Mouse (Mus musculus): ENCODE data around the gene Asxl1.
"Not testable (repeated sequence)": the region's sequence is repeated elsewhere in the genome, so short reads cannot be mapped to it uniquely, and the experiment has no call there.

Gene Asxl1

DNA sequence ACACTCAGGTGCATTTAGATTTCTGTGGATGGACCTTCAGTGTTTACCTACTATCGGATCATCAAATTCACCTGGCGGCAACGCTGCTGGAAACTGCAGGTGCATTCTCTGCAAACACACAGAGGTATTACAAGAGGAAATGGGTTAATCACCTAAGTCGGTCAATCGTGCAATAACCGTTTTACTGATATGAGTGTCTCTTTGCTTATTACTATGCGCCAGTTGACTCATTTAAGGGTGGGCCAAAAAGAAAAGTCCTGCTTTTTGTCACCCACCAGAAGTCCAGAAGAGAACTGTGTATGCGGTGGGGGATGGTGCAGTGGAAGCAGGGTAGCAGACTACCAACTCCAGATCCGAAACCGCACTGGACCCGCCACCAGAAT, 567 bp upstream of the Asxl1 start:
- no peak for DNase-seq (ENCODE audit: low read depth, low spot score)

- peak; percentile 64 for DNase-seq (ENCODE audit: low read depth, low spot score)
These were observed 873 bp downstream of the Asxl1 start for GRCm38 (mm10) chr2:153346221-153347182.

- DNase-seq (ENCODE audit: low read depth, low spot score), result peak; percentile 48
These were observed 1.7 kb downstream of the Asxl1 start for GRCm38 (mm10) chr2:153347183-153347781.

DNA sequence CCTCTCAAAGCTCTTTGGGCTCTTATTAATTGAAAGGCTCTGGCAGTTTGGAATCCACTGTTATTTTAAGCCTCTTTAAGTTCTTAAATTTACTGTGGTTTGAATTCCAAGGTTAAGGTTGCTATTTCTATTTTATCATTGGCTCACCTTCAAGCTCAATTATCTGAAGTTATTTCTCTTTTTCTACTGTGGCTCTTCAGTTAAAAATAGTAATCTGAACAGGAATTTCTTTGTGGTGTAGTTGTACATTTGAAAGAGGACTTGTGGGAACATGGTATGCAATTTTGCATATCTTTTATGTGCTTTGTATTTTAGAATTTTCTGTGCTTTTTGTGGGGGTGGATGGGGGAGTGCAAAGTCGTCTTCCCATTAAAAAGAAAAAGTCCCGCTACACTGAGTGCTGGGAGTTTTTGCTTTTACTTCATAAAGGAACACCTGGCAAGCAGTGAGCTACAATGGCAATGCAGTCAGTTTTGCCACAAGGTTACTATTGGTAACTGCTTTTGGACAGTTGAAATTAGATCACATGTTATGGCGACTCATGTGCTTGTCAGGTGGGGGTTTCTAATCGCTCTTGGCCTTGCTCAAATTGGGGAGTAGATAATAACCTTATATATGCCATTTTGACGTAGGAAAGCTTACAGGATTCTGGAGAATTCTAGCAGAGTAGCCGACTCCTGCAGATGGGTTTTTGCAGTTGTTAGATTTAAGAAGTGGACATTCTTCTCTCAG, 2.6 kb downstream of the Asxl1 start:
- DNase-seq (ENCODE audit: low read depth, low spot score), result no peak

DNA sequence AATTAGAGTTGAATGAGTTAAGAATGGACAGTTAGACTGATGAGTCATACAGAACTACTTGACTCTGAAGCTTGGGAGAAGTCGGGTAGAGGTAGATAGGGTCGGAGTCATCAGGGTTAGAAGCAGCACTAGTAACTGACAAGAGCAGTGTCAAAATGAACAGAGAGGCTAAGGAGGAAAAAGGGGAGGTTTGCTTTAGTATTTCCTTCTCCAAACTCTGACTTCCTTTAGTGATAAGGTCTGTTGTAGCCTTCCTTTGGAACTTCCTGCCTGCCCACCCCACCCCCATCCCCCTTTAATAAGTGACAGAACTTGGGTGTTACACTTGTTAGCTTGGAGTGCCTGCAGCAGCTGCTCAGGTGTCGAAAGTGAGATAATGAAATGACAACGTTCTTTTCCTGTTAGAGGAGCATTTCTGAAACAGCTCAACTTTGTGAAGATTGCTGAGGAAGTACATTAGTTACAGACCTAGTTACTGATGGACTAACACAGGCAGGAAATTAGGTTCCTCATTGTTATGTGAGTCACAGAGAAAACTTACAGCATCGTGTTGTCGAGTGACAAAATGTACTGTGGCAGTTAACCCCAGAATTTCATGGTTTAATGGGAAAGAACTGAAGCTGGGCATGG, 5.0 kb downstream of the Asxl1 start:
- peak; percentile 75 for DNase-seq (ENCODE audit: low read depth, low spot score)

DNA sequence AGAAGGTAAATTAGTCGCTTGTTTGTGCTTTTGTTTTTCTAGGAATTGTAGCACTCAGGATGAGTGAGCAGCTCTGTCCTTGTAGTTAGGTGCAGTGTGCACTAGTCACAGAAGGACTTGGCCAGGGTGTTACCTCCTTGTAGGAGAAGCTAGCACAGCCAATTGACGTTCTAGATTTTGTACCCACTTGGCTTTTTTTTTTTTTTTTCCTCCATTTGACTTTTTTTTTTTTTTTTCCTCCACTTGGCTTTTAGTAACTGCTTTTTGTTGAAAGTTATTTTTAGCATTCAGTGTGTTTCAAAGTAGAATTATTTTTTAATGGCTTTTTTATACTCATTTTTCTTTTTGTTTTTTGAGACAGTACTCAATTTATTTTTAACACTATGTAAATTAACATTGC, 9.0 kb downstream of the Asxl1 start:
- DNase-seq (ENCODE audit: low read depth, low spot score), result no peak

- no peak for DNase-seq (ENCODE audit: low read depth, low spot score)
These were observed 11.2 kb downstream of the Asxl1 start for GRCm38 (mm10) chr2:153356784-153357183.

GRCm38 (mm10) chr2:153361101-153361710, 15.6 kb downstream of the Asxl1 start:
- DNase-seq (ENCODE audit: low read depth, low spot score), result no peak

- DNase-seq (ENCODE audit: low read depth, low spot score), result not testable (repeated sequence)
These were observed 18.9 kb downstream of the Asxl1 start for GRCm38 (mm10) chr2:153364531-153364930.

- DNase-seq (ENCODE audit: low read depth, low spot score), result no peak
These were observed 25.2 kb downstream of the Asxl1 start for GRCm38 (mm10) chr2:153370871-153371270.

- DNase-seq (ENCODE audit: low read depth, low spot score), result no peak
These were observed 29.8 kb downstream of the Asxl1 start for GRCm38 (mm10) chr2:153375380-153375779.

GRCm38 (mm10) chr2:153380479-153380878, 34.9 kb downstream of the Asxl1 start:
- no peak for DNase-seq (ENCODE audit: low read depth, low spot score)

- DNase-seq (ENCODE audit: low read depth, low spot score), result no peak
These were observed 44.2 kb downstream of the Asxl1 start for GRCm38 (mm10) chr2:153389831-153390230.

GRCm38 (mm10) chr2:153393045-153393444, 47.4 kb downstream of the Asxl1 start:
- no peak for DNase-seq (ENCODE audit: low read depth, low spot score)

GRCm38 (mm10) chr2:153397790-153398515, 52.3 kb downstream of the Asxl1 start:
- no peak for DNase-seq (ENCODE audit: low read depth, low spot score)

- no peak for DNase-seq (ENCODE audit: low read depth, low spot score)
These were observed 53.5 kb downstream of the Asxl1 start for GRCm38 (mm10) chr2:153399166-153399565.

DNA sequence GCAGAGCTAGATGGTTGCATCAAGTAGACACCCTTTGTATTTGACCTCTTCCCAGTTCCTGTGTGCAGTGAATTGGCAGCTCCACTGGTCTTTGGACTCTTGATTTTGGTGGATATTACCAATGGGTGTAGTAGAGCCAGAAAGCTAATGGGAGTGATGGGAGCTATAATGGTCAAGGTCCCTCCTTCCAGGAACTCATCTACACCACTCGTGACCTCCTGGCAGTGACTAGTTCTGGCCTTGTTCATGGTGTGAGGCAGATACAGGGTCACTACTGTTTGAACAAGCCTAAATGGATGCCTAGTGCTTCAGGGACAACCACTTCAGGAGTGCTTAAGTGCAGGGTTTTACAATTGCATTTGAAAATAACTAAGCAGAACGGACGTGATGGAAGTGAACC, 58.4 kb downstream of the Asxl1 start:
- DNase-seq (ENCODE audit: low read depth, low spot score), result no peak

DNA sequence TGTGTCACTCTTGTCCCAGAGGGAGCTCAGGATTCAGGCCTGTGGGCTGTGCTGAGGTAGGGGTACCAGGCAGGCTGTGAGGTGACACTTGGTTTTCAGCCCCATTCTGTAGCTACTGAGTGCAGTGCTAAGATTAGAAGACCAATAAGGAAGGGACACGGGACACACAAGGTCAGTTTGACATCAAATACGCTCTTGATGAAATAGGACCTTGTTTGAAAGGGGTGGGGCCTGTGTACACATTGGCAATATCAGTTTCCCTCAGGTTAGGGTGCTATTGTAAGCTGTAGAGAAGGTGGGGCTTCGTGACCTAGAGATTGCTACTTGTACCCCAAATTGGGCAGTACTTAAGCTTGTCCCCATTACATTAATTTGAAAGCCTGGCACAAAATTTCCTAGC, 59.3 kb downstream of the Asxl1 start:
- no peak for DNase-seq (ENCODE audit: low read depth, low spot score)

DNA sequence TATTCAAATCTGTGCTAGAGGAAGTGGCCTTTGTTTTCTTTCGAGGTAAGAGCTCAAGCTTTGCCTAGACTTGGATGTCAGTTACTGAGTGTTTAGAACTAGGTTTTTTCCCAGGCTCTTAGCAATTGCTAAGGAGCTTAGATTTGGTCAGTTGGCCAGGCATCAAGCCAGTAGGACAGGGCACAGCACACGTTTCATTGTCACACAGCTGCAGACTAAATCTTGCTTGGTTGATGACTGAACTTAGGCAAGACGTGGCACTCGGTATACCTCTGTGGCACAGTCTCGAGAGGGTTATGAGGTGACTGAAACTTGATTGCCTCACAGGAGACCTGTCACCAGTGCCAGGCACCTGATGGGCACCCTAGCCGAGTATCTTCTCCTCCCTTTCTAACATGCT, 61.3 kb downstream of the Asxl1 start:
- no peak for DNase-seq (ENCODE audit: low read depth, low spot score)

DNA sequence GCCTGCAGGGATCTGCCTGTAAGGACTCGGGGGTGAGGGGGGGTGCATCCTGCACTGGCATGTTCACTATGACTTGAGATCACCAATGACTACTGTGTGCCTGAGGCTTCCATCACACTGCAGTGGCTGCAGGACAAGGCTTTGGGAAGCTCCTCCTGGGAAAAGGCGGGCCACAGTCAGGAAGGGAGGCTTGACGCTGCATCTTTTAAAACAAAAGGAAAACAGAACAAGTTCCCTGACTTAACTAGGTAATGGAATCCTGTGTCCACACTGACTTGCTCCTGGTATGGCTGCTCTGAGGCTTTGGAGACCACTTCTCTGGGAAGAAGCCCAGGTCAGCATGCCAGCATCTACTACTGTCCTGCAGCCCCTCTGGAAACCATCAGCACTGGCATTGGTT, 63.3 kb downstream of the Asxl1 start:
- no peak for DNase-seq (ENCODE audit: low read depth, low spot score)

DNA sequence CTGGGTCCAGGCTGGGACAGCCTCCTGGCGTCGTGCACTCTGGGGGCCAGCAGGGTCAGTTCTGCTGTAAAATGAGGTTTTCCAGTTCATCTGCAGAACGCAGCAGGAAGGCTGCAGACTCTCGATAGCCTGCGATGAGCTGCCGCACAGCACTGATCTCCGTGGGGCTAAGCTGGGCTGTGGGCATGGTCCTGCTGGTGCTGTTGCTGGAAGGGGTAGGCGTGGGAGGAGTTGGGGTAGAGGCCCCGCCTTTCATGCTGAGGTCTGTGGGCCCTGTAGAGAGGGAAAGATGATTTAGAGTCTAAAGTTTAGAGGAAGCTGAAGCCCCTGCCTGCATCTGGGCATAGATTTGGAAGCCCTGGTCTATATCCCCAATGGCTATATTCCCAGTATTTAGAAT, 65.9 kb downstream of the Asxl1 start:
- DNase-seq (ENCODE audit: low read depth, low spot score), result no peak

Measured in CD4-positive helper T cell, adult 2 months (primary cell).